Mouse (Mus musculus) lung, postnatal 0 days (tissue): ENCODE results near the gene Calcrl. TPM values are rescaled to one million over a fixed set of nuclear protein-coding genes. Genes with fewer than 3 reads are reported as not detected.

Experiments
- ATAC-seq: fragments of 200-750 bp; cut with Nextera tagmentation; 2 replicates; pipeline ENCODE4 v1.8.0; 2017; ENCODE audit warnings: moderate library complexity
- DNase-seq: peaks from one replicate; pipeline ENCODE4 v3.0.0-alpha.2; 2016; ENCODE audit warnings: low spot score
- H3K27ac ChIP-seq: fragments of 300-500 bp; sonication (generic); 2 replicates; pipeline ENCODE4 v1.5.1; 2014; ENCODE audit warnings: antibody characterized with exemption, mild to moderate bottlenecking, low read length, mixed read lengths
- H3K27me3 ChIP-seq: fragments of 300-500 bp; sonication (generic); replicated peaks from 2 replicates; pipeline ENCODE4 v1.6.1; 2014; ENCODE audit warnings: low read length, mixed read lengths; ENCODE audit not compliant: insufficient read depth
- H3K36me3 ChIP-seq: fragments of 300-500 bp; sonication (generic); 2 replicates; pipeline ENCODE4 v1.6.1; 2014; ENCODE audit warnings: low read length, mixed read lengths; ENCODE audit not compliant: insufficient read depth
- H3K4me1 ChIP-seq: fragments of 300-500 bp; sonication (generic); 2 replicates; pipeline ENCODE4 v1.6.1; 2014; ENCODE audit warnings: antibody characterized with exemption, low read depth, low read length, mixed read lengths; ENCODE audit not compliant: insufficient read depth
- H3K4me2 ChIP-seq: fragments of 300-500 bp; sonication (generic); replicated peaks from 2 replicates; pipeline ENCODE4 v1.6.1; 2014; ENCODE audit warnings: low read depth, mild to moderate bottlenecking, low read length, moderate library complexity, mixed read lengths
- H3K4me3 ChIP-seq: fragments of 300-500 bp; sonication (generic); 2 replicates; pipeline ENCODE4 v1.5.1; 2014; ENCODE audit warnings: low read depth, low read length
- H3K9ac ChIP-seq: fragments of 300-500 bp; sonication (generic); replicated peaks from 2 replicates; pipeline ENCODE4 v1.6.1; 2014; ENCODE audit warnings: low read depth, mild to moderate bottlenecking
- H3K9me3 ChIP-seq: fragments of 300-500 bp; sonication (generic); 2 replicates; pipeline ENCODE4 v1.6.1; 2016; ENCODE audit warnings: low read length, mixed read lengths
- CTCF ChIP-seq: IDR thresholded peaks from 2 replicates; pipeline ENCODE4 v1.5.1; 2016; ENCODE audit warnings: antibody characterized with exemption, mild to moderate bottlenecking
- EP300 ChIP-seq: IDR thresholded peaks from 2 replicates; pipeline ENCODE4 v1.6.1; 2016; ENCODE audit warnings: antibody characterized with exemption, mild to moderate bottlenecking, control low read depth
- WGBS: fragments of 180-500 bp; shearing (Covaris S2); extraction: QIAGEN DNeasy Blood & Tissue Kit; methylation state at CpG from one replicate; pipeline ENCODE4 v1.1.7; 2014; 5-methylcytosine and 5-hydroxymethylcytosine counted together
- polyA plus RNA-seq: library from polyadenylated mRNA; unstranded; fragments of >200 nt; fragmentation: Nextera tagmentation; extraction: Ambion mirVana; gene quantifications from 2 replicates; pipeline ENCODE4 v1.2.1, GENCODE M21; 2015

Gene Calcrl
- polyA plus RNA-seq, result 347 and 455 TPM in 2 replicates

DNA sequence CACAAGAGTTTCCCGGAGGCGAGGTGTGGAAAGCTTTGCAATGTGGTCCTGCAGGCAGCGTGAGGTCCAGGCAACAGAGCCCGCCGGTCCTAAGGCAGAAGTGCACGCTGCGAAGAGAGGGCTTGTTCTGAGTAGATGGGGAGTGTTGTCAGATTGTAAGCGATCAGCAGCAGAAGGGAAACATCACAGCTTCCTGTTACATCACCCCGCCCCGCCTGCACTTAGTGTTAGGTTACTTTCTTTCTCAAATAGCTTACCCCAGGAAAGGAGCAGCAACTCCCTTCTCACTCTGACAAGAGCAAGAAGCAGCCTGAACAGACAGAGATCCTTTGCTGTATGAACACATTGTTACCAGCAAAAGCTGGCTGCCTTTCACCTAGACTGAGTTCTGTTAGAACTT is at the start of gene Calcrl:
TSS of gene Calcrl (minus strand) at position 274 of the 400 bp plus-strand sequence.
- 0% methylated on average over 10 of the region's 10 CpGs for WGBS
- peak; percentile 95 for ATAC-seq
- Histone ChIP-seq H3K27me3 (no peaks in the 10 kb centered on the region), H3K36me3 (no peaks in the 10 kb centered on the region), H3K4me2 (peak within 1 kb of the TSS; percentile 52), H3K4me1 (no peaks in the 10 kb centered on the region), H3K9me3 (no peaks in the 10 kb centered on the region), H3K4me3 (peak within 1 kb of the TSS; percentile 45), H3K27ac (peak within 1 kb of the TSS; percentile 80), H3K9ac (peak within 1 kb of the TSS; percentile 27; the same call in 1 of the 2 replicates)
- TF ChIP-seq CTCF (0 out of 2 replicates have a peak, but pooled peaks have one; percentile 5), EP300 (no peak; the same call in 1 of the 2 replicates)
- DNase-seq, result peak; percentile 93

DNA sequence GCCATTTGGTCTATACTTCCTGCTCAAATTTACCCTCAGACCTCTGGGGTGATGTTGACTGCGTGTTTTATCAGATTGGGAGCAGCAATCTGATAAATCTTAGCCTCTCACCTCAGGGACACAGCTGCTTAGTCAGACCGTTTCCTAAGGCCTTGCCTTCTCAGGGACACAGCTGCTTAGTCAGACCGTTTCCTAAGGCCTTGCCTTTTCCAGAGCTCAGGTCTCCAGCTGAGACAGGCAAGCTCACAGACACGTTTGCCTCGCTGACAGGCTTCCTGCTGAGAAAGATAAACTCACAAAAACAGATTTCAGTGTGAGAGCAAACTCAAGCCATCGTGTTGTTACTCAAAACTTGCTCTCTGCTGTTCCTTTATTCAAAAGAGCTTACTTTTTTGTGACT is 49.4 kb upstream of the Calcrl start:
- Histone ChIP-seq H3K9me3 (no peaks in the 10 kb centered on the region), H3K4me3 (no peak overlapping the region), H3K27me3 (no peaks in the 10 kb centered on the region), H3K4me1 (no peaks in the 10 kb centered on the region), H3K36me3 (no peaks in the 10 kb centered on the region), H3K4me2 (no peak overlapping the region), H3K27ac (peak overlapping the region; percentile 32; the same call in 1 of the 2 replicates), H3K9ac (no peak overlapping the region)
- 15% methylated on average over 6 of the region's 6 CpGs for WGBS
- no peak for ATAC-seq
- TF ChIP-seq EP300 (no peak), CTCF (no peak)
- DNase-seq, result no peak

DNA sequence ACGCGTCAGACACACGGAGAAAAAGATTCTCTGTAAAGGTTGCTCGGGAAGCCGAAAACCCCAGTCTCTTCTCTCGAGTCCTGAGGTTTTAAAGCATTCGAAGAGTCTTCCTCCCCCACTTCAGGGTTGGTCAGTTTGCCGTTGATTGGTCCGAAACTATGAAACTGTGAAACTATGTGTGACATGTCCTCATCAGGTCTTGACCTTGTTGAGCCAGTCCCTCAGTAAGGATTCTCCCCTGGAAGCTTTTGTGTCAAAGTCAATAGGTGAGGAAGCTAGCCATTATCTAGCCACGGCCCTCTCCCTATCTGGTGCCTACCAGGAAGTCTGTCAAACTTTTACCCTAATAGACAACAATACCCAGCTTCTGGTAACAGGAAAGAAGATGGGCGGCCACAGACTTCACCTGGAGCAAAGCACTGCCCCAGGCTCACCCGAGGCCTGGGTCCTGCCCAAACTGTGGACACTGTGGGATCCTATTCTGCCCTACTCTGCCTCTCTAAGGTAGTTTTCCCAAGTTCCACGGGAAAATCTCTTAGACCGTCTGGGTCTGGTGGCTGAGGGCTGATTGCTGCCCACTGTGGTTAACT is 48.8 kb upstream of the Calcrl start:
- peak overlapping the region; percentile 32; the same call in 1 of the 2 replicates for H3K27ac ChIP-seq
- no peaks in the 10 kb centered on the region for H3K9me3 ChIP-seq
- no peak for TF ChIP-seq EP300
- TF ChIP-seq CTCF, result no peak
- no peak overlapping the region for H3K4me2 ChIP-seq
- H3K27me3 ChIP-seq, result no peaks in the 10 kb centered on the region
- no peak overlapping the region for H3K9ac ChIP-seq
- ATAC-seq (no peak), DNase-seq (no peak)
- no peaks in the 10 kb centered on the region for H3K36me3 ChIP-seq
- 68% methylated on average over 14 of the region's 14 CpGs for WGBS
- no peak overlapping the region for H3K4me3 ChIP-seq
- H3K4me1 ChIP-seq, result no peaks in the 10 kb centered on the region

DNA sequence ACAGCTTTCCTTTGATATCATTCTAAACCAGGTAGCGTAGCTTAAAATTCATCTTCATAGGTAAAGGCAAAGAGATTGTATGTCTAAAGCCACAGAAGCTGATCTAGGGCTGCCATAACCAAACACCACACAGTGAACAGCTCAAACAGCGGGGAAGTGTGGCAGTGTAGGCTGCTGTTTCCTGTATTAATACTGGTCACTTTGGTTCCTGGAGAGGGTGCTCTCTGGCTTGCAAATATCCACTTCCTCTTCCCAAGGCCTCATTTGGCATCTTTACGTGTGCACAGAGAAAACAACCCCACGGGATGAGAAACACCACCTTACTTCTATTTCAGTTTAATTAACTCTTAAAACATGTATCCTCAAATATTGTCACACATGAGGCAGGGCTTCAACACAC is 42.2 kb upstream of the Calcrl start:
- ATAC-seq (no peak), DNase-seq (no peak)
- TF ChIP-seq CTCF, result no peak
- TF ChIP-seq EP300, result no peak
- H3K4me3 ChIP-seq, result no peak overlapping the region
- WGBS, result 66% methylated on average over 4 of the region's 4 CpGs
- H3K9ac ChIP-seq, result no peak overlapping the region
- H3K27ac ChIP-seq, result no peak overlapping the region
- no peaks in the 10 kb centered on the region for H3K9me3 ChIP-seq
- H3K36me3 ChIP-seq, result no peaks in the 10 kb centered on the region
- no peaks in the 10 kb centered on the region for H3K4me1 ChIP-seq
- no peak overlapping the region for H3K4me2 ChIP-seq
- no peaks in the 10 kb centered on the region for H3K27me3 ChIP-seq

DNA sequence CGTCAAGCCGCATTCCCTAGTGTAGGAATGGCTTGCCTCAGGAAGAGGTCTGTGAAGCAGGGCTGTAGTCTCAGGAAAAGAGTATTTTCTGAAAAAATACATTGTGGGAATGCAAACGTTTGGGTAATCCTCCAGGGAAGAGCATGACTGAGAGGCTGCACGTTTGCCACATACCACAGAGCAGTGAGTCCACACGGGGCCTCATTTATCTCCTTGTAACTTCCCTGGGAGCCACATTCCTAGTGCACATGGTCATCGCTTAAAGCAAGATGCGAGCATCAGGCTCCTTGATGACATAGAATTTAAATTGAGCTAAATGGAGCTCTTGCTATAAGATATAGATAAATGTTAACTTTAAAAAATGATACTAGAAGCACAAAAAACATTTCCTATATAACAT is 39.7 kb upstream of the Calcrl start:
- TF ChIP-seq EP300 (no peak), CTCF (no peak)
- WGBS, result 25% methylated on average over 7 of the region's 7 CpGs
- Histone ChIP-seq H3K27me3 (no peaks in the 10 kb centered on the region), H3K27ac (no peak overlapping the region), H3K4me2 (no peak overlapping the region), H3K9me3 (no peaks in the 10 kb centered on the region), H3K4me3 (no peak overlapping the region), H3K4me1 (no peaks in the 10 kb centered on the region), H3K36me3 (no peaks in the 10 kb centered on the region), H3K9ac (no peak overlapping the region)
- DNase-seq (no peak), ATAC-seq (no peak)

DNA sequence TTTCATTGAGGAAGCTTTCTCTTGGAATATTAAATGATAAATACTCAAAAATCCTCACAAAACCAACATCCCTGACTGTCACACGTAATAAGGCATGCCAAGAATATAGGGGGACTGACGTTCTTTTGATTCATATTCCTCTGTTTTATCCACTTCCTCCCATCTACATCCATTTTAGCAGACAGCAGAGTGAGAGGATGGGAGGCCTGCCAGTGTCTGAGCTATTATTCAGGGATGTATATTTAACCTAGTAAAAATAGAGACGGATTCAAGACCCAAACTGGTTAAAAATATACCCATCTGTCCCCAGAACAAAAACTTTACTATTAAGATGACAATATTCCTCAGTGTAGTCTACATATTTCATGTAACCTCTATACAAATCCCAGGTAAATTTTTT is 37.2 kb upstream of the Calcrl start:
- whole genome bisulfite sequencing, result 69% methylated on average over 3 of the region's 3 CpGs
- Histone ChIP-seq H3K4me1 (no peaks in the 10 kb centered on the region), H3K36me3 (no peaks in the 10 kb centered on the region), H3K27ac (no peak overlapping the region), H3K27me3 (no peaks in the 10 kb centered on the region), H3K9me3 (no peaks in the 10 kb centered on the region), H3K9ac (no peak overlapping the region), H3K4me2 (no peak overlapping the region), H3K4me3 (no peak overlapping the region)
- ATAC-seq, result no peak
- no peak for DNase-seq
- TF ChIP-seq EP300 (no peak), CTCF (no peak)
